Mouse (Mus musculus) lung, adult 18-20 months (tissue): ENCODE results near the gene Exd2.

Experiments used
- DNase-seq, 2 experiments: peaks; one replicate each; pipeline ENCODE4 v3.0.0; 2022; ENCODE audit warnings: mixed read lengths in 2 of 2

Exd2 gene

GRCm38 (mm10) chr12:80498356-80498755 lies 35.5 kb downstream of the Exd2 start:
- DNase-seq: no peak

- DNase-seq: no peak
Measured at GRCm38 (mm10) chr12:80500506-80500905, 37.6 kb downstream of the Exd2 start.

GRCm38 (mm10) chr12:80504718-80505117 lies 41.8 kb downstream of the Exd2 start:
- peak; percentile 15 to 33 for DNase-seq

- DNase-seq: peak in 1 of 2 experiments; percentile 22
Measured at GRCm38 (mm10) chr12:80507041-80507745, 44.3 kb downstream of the Exd2 start.

- no peak for DNase-seq
Measured at GRCm38 (mm10) chr12:80517977-80518376, 55.1 kb downstream of the Exd2 start, which contains the start of gene Galnt16. Gene Galnt16, plus strand, starts transcription at chr12:80518277.

DNA sequence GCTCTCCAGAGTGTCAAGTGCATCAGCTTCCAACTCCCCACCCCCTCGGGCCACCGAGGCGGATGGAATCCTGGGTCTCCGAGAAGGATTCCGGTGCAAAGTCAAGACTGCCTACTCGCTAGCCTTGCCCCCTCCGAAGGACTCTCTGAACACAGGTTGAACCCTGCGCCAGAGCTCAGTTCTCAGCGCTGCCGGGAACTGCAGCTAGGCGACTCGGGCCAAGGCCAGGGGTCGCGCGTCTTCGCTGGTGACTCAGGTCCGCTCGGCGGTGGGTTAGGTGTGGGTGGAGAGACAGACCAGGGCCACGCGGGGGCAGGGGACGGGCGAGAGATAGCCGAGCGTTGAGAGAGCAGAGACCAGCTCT lies 55.5 kb downstream of the Exd2 start:
- DNase-seq: no peak

DNA sequence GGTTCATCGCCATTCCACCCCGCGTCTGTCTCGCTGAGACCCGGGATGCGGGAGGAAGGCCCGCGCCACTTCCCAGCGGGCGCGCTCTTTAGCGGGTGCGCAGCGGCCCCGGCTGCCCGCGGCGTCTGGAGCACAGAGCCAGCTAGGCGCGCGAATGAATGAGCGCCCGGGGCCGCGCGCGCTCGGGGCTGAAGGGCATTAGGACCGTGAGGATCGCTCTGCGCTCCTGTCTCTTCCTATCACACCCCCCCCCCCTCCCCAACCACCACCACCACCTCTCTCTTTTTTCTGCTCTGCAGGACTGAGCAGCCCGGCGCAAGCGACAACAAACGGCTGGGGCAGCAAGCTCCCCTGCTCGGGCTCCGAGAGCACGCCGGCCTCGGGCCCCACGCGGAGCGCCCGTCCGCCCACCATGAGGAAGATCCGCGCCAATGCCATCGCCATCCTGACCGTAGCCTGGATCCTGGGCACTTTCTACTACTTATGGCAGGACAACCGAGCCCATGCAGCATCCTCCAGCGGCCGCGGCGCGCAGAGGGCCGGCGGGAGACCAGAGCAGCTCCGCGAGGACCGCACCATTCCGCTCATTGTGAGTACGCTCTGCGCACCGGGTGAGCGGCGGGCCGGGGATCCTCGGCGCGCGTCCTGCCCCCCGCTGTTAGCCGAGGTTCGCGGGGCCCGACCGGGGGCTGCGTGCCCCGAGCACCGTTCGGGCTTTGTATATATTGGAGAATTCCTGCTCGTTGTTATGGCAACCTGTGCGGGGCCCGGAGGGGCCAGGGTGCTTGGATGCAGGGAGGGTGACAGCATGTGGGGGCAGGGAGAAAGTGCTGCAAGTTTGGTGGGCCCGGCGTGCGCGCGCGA lies 56.1 kb downstream of the Exd2 start:
- no peak for DNase-seq

GRCm38 (mm10) chr12:80519621-80520332 lies 56.9 kb downstream of the Exd2 start:
- no peak for DNase-seq

GRCm38 (mm10) chr12:80522006-80522405 lies 59.1 kb downstream of the Exd2 start:
- no peak for DNase-seq

- DNase-seq: no peak
Measured at GRCm38 (mm10) chr12:80524276-80524921, 61.5 kb downstream of the Exd2 start.

DNA sequence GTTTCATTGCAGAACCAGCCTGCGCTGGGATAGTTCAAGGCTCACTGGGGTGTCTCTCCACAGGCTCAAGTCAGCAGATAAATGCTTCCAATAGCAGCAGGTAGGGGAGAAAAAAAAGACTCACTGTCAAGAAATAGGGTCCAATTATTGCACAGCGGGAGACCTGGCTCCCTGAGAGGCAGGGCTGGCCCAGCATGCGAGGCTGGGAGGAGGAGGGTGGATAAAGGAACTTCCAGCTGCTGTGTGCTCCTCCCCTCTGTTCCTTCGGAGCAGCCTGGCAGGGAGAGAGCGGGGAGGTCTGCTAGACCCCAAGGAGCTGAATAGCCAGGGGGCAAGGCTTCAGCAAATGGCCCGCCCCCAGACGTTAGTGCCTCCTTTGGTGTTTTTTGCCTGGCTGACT lies 62.6 kb downstream of the Exd2 start:
- DNase-seq: no peak

- DNase-seq: no peak
Measured at GRCm38 (mm10) chr12:80526511-80526910, 63.6 kb downstream of the Exd2 start.

DNA sequence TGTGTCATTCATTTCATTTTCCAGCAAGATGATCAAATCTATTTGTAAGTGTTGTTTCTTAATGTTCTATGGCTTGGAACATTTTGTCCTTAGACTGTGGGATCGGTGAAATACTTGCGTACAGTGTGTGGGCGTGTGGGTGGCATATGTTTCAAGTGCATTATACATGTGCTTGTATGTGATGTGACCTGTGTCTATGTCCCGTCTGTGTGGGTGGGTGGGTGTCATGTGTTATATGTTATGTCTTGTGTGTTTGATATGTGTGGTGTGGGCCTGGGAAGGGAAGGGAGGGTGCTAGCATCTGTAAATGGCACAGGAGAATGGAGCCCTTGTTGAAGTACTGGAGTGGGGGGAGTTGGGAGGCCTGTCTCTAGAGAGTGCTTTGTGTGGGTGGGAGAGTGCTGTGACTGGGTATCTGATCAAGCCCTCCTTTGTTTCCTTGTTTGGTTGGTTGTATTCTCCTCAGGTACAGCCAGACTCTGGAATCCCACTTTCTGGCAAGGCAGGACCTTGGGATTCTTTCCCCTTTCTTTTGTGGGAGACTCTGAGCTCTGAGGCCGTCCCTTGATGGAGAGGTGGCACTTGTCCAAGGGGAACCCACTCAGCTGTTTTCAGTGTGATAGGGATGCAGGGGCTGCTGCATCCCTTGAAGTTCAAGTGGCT lies 65.0 kb downstream of the Exd2 start:
- DNase-seq: no peak

- no peak for DNase-seq
Measured at GRCm38 (mm10) chr12:80530052-80530451, 67.2 kb downstream of the Exd2 start.

GRCm38 (mm10) chr12:80530630-80531029 lies 67.7 kb downstream of the Exd2 start:
- DNase-seq: no peak

- DNase-seq: no peak
Measured at GRCm38 (mm10) chr12:80531585-80531984, 68.7 kb downstream of the Exd2 start.

DNA sequence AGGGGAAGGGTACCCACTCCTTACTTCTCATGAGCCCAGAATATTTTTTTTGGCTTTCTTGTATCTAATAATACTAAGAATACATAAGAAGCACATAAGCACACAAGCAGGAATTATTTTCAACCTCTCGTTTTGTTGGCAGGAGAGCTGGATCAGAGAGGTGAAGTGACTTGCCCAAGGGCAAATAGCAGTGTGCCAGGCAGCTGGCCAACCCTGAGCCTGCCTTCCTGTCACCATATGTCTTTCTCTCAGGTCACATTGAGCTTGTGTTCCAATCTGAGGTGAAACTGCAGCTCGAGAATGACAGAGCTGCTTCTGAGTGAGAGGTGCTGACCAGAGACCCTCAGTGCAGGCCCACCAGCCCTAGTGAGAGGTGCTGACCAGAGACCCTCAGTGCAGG lies 71.0 kb downstream of the Exd2 start:
- no peak for DNase-seq

DNA sequence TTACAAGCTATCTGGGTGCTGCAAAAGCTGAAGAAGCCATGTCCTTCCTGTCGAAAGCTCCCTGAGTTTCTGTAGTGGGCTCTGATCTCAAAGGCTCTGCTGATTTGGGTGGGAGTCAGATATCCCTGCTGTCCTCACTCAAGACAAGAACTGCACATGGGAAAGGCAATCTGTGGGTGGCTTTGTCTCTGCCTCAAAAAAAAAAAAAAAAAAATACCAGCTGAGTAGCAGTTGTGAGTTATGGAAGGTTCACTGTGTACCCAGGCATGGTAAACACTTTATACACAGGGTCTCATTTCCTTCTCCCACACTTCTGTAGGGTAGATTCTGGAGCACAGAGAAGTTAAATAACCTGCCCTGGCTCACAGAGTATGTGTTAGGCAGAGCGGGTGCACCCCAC lies 74.4 kb downstream of the Exd2 start:
- DNase-seq: no peak

DNA sequence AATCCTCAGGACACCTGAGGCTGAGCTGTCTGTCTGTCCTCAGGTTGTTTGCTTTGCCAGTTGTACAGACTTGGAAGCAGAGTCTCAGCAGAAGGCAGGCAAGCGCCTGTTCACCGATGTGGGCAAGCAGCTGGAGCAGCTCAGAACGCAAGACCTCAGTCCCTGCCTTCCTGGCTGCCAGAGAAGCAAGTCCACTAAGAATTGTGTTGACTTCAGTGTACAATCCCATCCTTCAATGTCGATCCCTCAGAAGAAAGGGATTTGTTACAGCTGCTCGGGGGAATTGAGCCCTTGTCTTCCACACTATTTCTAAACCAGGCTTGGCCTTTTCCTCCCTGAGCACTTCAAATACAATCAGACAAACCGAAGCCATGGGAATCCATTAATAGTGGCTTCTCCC lies 75.4 kb downstream of the Exd2 start:
- no peak for DNase-seq

- no peak for DNase-seq
Measured at GRCm38 (mm10) chr12:80545310-80545709, 82.4 kb downstream of the Exd2 start.

- DNase-seq: peak; percentile 44 to 46
Measured at GRCm38 (mm10) chr12:80549646-80550045, 86.8 kb downstream of the Exd2 start.
